Mouse (Mus musculus): ENCODE results near the gene Slc4a8. TPM values are rescaled to one million over a fixed set of nuclear protein-coding genes. Genes with fewer than 3 reads are reported as not detected.

The Slc4a8 gene
- total RNA-seq, 2 experiments from 2014 or later: 1.5 to 2.3 TPM

Other genes starting within 250 kb of the Slc4a8 start
- 10 to 100 TPM; 20.4 to 23.9 TPM for gene Tfcp2, start 209.7 kb upstream of the Slc4a8 start, total RNA-seq (2021)
- 10 to 100 TPM; 15.2 TPM for gene Pou6f1, start 161.8 kb upstream of the Slc4a8 start, total RNA-seq (2021)
- 10 to 100 TPM; 69.7 to 83.6 TPM for gene Dazap2, start 146.4 kb upstream of the Slc4a8 start, total RNA-seq (2021)
- 10 to 100 TPM in 1 of 2 experiments, 1 to 10 TPM in 1; 9.1 to 12.3 TPM for gene Smagp, start 124.8 kb upstream of the Slc4a8 start, total RNA-seq (2021)
- gene Bin2, start 92.2 kb upstream of the Slc4a8 start, total RNA-seq (2021): 1 to 10 TPM; 1.6 to 2.3 TPM
- under 1 TPM; 0.70 to 0.74 TPM for gene Cela1, start 73.8 kb upstream of the Slc4a8 start, total RNA-seq (2021)
- under 1 TPM; 0.80 to 0.96 TPM for gene Galnt6, start 32.4 kb upstream of the Slc4a8 start, total RNA-seq (2021)
- 1 to 10 TPM; 1.2 to 1.9 TPM for gene Scn8a, start 108.1 kb downstream of the Slc4a8 start, total RNA-seq (2021)